Mouse (Mus musculus): ENCODE data around the gene Cdyl2.
A peak's percentile ranks its signal among the peaks of the same experiment; 100 is the strongest.

Gene Cdyl2

DNA sequence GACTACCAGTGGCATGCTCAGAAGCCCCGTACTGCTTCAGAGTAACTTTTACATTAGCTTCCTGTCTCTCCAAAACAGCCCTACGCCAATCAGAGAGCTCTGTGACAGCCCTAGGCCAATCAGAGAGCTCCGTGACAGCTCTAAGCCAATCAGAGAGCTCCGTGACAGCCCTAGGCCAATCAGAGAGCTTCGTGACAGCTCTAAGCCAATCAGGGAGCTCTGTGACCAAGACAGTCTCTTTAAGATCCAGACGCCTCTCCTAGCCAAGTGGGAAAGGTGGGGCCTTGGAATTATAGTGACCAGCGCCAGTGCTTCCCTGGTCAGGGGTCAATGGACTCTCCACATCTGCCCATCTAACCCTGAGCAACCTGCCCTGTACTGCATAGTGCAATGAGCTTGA lies 62.2 kb downstream of the Cdyl2 start:
- DNase-seq: no peak

DNA sequence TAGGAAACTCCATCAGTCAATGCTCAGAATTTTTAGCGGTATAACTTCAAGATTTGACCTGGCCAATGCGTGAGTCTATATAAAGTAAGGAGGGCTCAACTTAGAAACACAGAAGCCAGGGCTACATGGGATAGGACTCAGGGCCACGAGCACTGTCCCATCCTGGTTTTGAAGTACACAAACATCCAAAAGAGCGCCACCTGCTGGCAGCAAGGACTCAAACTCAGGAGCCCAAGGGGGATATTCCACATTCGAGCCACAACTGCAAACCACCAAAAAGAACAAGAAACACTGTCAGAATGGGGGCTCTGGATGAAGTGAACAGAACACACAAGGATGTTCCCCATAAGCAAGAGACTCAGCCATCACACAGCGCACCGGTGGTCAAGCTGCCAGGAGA lies 63.8 kb downstream of the Cdyl2 start:
- no peak for DNase-seq

DNA sequence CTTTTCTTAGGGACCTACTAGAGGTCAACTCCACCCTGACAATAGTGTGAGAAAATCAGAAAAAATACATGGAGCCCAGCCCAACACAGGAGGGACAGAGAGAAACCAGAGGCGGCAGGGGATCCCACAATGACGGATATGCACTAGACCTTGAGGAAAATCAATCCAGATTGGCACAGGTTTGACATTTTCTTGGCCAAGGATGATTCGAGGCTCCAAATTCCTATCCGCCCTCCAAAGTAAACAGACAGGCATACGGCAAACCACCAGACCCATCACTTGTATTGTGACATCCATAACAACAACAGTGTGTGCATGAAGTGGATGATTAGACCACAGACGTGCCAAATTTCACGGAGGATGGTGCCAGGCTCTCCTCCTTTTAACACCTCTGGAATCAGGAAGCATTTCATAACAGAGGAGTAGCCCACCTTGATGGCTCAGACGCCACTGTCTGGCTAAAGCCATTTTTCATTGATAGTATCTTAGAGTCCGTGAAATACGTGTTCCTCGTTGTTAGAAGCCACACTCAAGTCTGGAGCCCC lies 65.9 kb downstream of the Cdyl2 start:
- DNase-seq: no peak

GRCm38 (mm10) chr8:116661521-116661920 lies 71.3 kb downstream of the Cdyl2 start:
- no peak for DNase-seq

- no peak for DNase-seq
Measured at GRCm38 (mm10) chr8:116656811-116657210, 76.0 kb downstream of the Cdyl2 start.

DNA sequence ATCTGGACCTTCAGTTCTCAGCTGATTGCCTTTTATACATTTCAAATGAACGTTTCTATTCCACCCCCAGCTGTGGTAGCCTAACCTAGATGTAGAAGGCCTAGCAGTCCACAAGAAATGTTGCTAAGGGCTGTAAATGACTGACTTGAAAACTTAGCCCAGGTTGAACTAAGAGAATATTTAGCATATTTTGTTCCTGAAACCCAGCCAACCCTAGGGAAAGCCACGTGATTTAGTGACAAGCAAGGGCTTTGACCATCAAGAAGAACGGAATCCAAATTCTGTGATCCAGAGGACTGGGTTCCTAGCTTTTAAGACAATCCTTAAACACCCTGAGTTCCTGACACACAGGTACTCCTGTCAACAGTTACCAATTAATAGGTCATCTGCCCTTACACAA lies 77.9 kb downstream of the Cdyl2 start:
- peak; percentile 59 for DNase-seq

DNA sequence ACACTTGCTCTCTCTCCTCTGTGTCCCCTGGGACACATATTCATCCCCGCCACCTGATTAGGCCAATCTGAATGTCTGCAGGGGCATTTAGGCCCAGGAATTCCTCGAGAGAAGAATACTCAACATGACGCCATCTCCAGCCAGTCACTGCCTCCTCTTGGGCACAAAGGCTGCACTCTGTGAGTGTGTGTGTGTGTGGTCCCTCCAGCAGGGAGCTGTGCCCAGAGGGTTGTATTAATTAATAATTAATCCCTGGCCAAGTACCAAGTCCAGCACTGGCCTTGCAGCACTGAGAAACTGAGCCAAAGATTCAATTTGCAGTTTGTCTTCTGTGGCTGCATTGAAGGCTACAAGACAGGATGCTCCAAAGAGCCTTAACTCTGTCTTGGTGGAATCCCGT lies 79.8 kb downstream of the Cdyl2 start:
- DNase-seq: peak; percentile 80

GRCm38 (mm10) chr8:116649975-116650725 lies 82.6 kb downstream of the Cdyl2 start:
- DNase-seq: no peak

DNA sequence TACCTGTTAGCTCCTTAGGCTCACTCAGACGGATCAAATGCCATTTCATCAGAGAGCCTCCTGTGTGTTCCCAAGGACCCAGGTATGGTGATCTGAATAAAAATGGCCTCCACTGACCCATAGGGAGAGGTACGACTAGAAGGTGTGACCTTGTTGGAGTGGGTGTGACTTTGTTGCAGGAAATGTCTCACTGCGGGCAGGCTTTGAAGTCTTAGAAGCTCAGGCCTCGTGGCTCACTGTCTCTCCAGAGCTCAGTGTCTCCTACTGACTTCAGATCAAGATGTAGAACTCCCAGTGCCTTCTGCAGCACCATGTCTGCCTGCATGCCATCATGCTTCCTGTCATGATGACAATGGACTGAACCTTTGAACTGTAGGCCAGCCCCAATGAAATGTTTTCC lies 87.4 kb downstream of the Cdyl2 start:
- DNase-seq: no peak

GRCm38 (mm10) chr8:116640925-116641324 lies 91.9 kb downstream of the Cdyl2 start:
- no peak for DNase-seq

DNA sequence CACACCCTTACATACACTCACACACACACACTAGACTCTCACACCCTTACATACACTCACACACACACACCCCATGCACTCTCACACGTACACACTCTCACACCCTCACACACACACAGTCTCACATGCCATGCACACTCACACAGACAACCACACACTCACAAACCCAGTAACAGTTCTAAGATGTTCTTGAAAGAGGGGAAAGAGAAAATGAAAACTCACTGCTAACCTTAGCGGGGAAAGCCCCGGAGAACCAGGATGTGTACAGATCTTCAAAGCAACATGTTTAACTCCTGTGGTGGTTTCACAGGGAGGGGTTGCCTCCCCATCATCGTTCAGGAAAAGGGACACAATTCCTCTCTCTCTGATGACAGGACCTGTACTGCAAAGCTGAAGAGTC lies 94.8 kb downstream of the Cdyl2 start:
- DNase-seq: no peak

DNA sequence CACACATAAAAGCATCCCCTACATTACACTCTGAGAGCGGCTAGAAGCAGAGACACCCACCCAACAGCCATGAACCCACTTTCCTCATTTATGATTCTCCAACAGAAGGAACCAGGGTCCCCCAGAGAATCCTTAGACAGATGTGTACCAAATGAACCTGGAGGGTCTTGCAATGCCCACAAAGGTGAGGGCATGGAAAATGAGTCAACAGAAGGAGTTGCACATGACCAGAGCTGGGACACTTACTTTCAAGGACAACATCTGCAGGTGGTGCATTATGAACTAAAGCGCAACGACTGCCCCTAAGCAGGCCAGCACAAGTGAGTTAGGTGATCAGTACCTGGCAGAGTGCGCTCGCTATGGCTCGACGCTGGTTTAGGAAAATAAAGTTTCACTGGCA lies 95.6 kb downstream of the Cdyl2 start:
- DNase-seq: no peak

DNA sequence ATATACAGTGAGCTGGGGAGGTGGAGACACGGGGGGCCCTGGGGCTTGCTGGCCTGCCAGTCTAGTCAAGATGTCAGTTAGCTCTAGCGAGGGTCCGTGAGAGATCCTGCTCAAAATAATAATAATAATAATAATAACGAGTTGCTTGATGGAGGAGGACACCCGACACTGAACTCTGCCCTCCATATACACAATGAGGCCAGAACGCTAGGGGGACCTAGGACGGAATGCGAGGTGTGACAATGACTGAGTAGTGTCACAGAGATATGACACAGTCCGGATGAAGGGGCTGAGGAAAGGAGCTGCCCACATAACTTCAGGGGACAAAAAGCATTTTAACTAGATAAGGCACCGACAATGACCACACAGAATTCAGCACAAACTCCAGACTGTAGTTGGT lies 96.4 kb downstream of the Cdyl2 start:
- DNase-seq: no peak

DNA sequence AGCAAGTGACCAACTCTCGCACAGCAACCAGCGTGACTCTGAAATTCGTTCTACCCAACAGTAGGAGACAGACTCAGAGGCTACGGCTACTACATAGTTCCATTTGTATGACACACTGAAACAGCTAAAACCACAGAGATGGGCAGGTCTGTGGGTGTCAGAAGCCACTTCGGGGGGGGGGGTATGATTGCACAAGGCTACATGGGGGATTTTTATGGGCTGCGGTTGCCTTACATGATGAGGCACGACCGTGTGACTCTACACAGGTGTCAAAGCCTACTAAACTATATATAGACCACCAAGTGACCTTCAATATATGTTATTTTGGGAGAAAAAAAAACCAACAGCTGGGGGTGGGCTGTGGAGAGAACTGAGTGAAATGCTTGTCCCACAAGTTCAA lies 96.8 kb downstream of the Cdyl2 start:
- DNase-seq: no peak

DNA sequence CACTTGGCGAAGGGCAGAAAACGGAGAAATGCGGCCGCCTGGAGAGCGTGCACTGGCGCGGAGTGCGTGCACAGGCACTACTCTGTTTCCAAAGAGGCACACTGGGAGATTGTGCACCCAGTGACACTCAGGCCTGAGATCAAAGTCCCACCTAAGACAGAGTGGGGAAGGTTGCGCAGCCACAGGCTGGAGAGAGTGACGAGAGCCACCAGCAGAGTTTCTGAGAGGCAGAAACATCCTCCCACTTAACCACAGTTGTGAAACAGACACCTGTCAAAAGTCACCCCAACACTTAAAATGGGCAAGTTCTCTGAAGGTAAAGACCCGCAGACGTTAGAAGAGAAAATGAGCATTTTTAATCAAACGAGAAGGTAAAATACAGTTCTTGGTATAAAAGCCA lies 97.5 kb downstream of the Cdyl2 start:
- no peak for DNase-seq

- no peak for DNase-seq
Measured at GRCm38 (mm10) chr8:116634436-116634835, 98.4 kb downstream of the Cdyl2 start.

DNA sequence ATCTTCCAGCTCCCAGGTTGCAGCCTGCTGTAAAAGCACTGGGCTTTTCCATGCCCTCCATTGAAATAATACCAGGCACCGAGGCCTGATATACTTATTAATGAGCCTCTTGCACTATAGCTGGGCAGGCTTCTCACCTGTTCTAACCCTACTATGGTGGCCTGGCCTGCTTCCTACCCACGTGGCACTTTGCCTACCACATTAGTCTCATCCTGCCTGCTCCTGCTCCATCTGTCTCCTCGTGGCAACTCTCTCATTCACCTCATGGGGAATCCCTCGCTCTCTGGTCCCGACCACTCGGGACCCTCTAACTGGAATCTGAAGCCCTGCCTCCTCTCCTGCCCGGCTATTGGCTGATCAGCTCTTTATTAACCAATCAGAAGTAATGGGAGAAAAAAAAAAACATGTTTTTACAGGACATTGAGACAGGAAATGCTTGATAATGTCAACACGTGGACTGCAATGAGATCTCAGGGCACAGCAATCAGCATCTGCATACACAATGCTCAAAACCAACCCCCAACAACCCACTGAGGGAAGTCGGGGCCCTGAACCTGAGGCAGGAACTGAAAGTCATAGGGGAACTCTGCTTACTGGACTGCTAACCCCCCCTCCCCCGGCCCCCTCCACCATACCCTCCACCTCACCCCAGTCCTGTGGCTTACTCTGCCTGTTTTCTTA lies 99.2 kb downstream of the Cdyl2 start:
- DNase-seq: no peak

DNA sequence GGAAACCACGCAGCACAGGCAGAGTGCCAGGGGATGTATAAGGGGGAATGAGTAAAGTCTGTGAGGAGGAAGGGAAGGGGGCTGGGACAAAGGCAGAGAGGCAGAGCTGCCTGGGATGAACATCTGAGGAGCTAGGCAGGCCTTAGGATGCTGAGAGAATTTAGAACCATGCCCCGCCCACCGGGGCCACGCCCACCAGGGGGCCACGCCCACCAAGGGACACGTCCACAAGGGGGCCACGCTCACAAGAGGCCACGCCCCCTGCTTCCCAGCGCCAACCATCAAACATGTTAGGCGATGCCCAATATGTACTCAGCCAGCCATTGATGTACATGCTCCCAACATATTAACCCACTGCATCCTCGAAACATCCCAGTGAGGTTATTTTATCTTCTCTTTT lies 102.7 kb downstream of the Cdyl2 start:
- no peak for DNase-seq

DNA sequence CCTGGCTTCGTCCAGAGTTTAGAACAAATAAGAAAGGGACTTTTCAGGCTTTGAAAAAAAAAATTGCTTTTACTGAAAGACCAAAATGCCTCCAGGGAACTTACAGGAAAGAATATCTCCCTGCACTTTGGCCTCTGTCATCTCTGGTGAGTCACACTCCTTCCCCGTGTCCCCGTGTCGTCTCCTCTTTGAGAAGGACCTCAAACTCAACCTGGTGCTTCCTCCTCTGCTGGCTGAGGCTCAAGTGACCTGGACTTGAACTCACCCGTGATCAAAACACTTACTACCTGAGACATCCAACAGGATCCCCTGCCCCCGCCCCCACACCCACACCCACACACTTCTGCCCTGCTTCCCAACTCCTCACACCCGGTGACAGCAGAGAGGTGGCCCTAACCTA lies 103.8 kb downstream of the Cdyl2 start:
- peak; percentile 26 for DNase-seq

GRCm38 (mm10) chr8:116627854-116628479 lies 104.8 kb downstream of the Cdyl2 start:
- no peak for DNase-seq

- DNase-seq: no peak
Measured at GRCm38 (mm10) chr8:116623591-116623990, 109.2 kb downstream of the Cdyl2 start.

GRCm38 (mm10) chr8:116622326-116622725 lies 110.5 kb downstream of the Cdyl2 start:
- DNase-seq: no peak

DNA sequence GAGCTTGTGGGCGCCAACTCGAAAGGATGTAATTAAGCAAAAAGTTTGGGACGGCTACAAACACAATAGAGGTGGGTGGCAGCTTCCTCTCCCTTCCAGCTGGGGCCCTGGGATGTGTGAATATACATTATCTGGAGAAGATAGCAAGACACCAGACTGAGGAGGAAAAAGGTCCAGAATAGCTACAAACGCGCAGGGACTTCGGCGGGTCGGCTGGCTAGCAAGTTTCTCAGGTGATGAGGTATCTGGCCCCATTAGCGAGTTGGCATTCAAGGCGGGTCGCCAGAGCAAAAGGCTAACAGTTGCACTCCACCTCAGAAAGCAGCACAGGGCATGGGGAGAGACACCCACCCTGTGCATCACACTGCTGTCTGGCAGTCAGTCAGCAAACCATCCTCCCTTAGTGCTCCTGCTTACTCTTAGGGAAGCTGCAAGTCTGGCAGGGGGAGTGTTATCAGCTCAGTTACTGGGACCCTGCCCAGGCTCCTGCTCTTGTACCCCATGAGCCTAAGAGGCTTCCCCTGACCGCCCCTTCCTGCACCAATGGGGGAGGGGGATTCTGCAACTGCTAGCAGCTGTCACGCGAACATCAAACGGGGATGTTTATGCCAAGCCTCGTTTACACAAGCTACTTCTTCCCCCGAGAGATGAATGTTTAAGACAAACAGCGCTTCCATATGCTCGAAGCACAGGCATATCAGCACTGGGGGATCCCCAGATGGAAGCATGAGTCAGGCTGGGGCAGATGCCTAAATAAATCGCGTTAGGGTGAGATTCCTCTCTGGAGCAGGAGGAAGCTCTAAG lies 111.4 kb downstream of the Cdyl2 start:
- no peak for DNase-seq

All from kidney, postnatal 14 days (tissue).